Mouse (Mus musculus) bone marrow, adult 2 months (tissue): Measurements from ENCODE around the gene Lypd6.

Experiments used
- CTCF ChIP-seq: fragments of 200-500 bp; IDR thresholded peaks from 2 replicates; pipeline ENCODE4 v1.5.1; 2011; ENCODE audit warnings: low read length, control low read depth; ENCODE audit not compliant: control insufficient read depth, insufficient read depth
- POLR2A ChIP-seq: fragments of 200-500 bp; IDR thresholded peaks from 2 replicates; pipeline ENCODE4 v1.6.1; 2011; ENCODE audit warnings: low read depth, mild to moderate bottlenecking, control low read depth, low read length, borderline replicate concordance; ENCODE audit not compliant: control insufficient read depth

GRCm38 (mm10) chr2:50103850-50104503, 37.7 kb downstream of the Lypd6 start:
- no peak for TF ChIP-seq POLR2A
- no peak for TF ChIP-seq CTCF
